Mouse (Mus musculus) left cerebral cortex, adult 18-20 months (tissue): ENCODE data around the gene Nebl. TPM values are rescaled to one million over a fixed set of nuclear protein-coding genes. Genes with fewer than 3 reads are reported as not detected.

Experiments
- DNase-seq, 2 experiments: peaks; one replicate each; pipeline ENCODE4 v3.0.0; 2021 to 2022; ENCODE audit warnings: low spot score in 2 of 2, mixed read lengths in 1 of 2
- long read RNA-seq, 2 experiments: library from polyadenylated mRNA; stranded (forward); transcript quantifications; one replicate each; pipeline ENCODE4 v2.0.0; 2021
- total RNA-seq, 2 experiments: library from RNA; stranded (reverse); gene quantifications; 2 replicates each; pipeline ENCODE4 v1.2.3; 2021

The Nebl gene
- total RNA-seq: 10 to 100 TPM; 79.4 to 79.9 TPM
- long read RNA-seq, experiment 1, full-length matches to known transcripts: 30 of 38 reads
- long read RNA-seq, experiment 1, partial matches to known transcripts: 1 of 38 reads
- long read RNA-seq, experiment 1, other reads (novel, unspliced or antisense): 7 of 38 reads
- long read RNA-seq, experiment 2, full-length matches to known transcripts: 17 of 28 reads
- long read RNA-seq, experiment 2, partial matches to known transcripts: 0 of 28 reads
- long read RNA-seq, experiment 2, other reads (novel, unspliced or antisense): 11 of 28 reads

- peak; percentile 67 to 81 for DNase-seq
These were observed at the start of gene Nebl for GRCm38 (mm10) chr2:17730957-17731830. TSS of gene Nebl (minus strand) at chr2:17731464.

- DNase-seq: peak; percentile 12 to 32
These were observed 39.1 kb upstream of the Nebl start for GRCm38 (mm10) chr2:17770246-17770825.

- DNase-seq: no peak
These were observed 38.0 kb upstream of the Nebl start for GRCm38 (mm10) chr2:17769242-17769755.

- DNase-seq: no peak
These were observed 25.0 kb upstream of the Nebl start for GRCm38 (mm10) chr2:17756271-17756670.

GRCm38 (mm10) chr2:17742051-17742763 is 10.9 kb upstream of the Nebl start:
- DNase-seq: no peak

GRCm38 (mm10) chr2:17741555-17741954 is 10.3 kb upstream of the Nebl start:
- DNase-seq: peak in 1 of 2 experiments; percentile 12

- no peak for DNase-seq
These were observed 9.2 kb upstream of the Nebl start for GRCm38 (mm10) chr2:17740454-17740853.

GRCm38 (mm10) chr2:17732210-17732609 is 946 bp upstream of the Nebl start:
- DNase-seq: no peak

GRCm38 (mm10) chr2:17731831-17732200 is 552 bp upstream of the Nebl start:
- no peak for DNase-seq

- DNase-seq: peak; percentile 48 to 58
These were observed 662 bp downstream of the Nebl start for GRCm38 (mm10) chr2:17730648-17730956.

GRCm38 (mm10) chr2:17729770-17730647 is 1.3 kb downstream of the Nebl start:
- peak; percentile 57 to 62 for DNase-seq

- no peak for DNase-seq
These were observed 6.9 kb downstream of the Nebl start for GRCm38 (mm10) chr2:17724405-17724804.

GRCm38 (mm10) chr2:17723268-17724019 is 7.8 kb downstream of the Nebl start:
- DNase-seq: no peak

- no peak for DNase-seq
These were observed 10.0 kb downstream of the Nebl start for GRCm38 (mm10) chr2:17721177-17721715.

- DNase-seq: no peak
These were observed 13.0 kb downstream of the Nebl start for GRCm38 (mm10) chr2:17718281-17718680.

- no peak for DNase-seq
These were observed 14.1 kb downstream of the Nebl start for GRCm38 (mm10) chr2:17717200-17717599.

GRCm38 (mm10) chr2:17715149-17715767 is 16.0 kb downstream of the Nebl start:
- DNase-seq: peak in 1 of 2 experiments; percentile 23

GRCm38 (mm10) chr2:17714661-17715060 is 16.6 kb downstream of the Nebl start:
- peak in 1 of 2 experiments; percentile 39 for DNase-seq

GRCm38 (mm10) chr2:17714124-17714523 is 17.1 kb downstream of the Nebl start:
- DNase-seq: no peak
